Mouse (Mus musculus) layer of hippocampus, postnatal 25 days (tissue): Measurements from ENCODE around the gene Osbpl8. TPM values are rescaled to one million over a fixed set of nuclear protein-coding genes. Genes with fewer than 3 reads are reported as not detected.
"Not testable (repeated sequence)": the region's sequence is repeated elsewhere in the genome, so short reads cannot be mapped to it uniquely, and the experiment has no call there.

Experiments used
- DNase-seq, 2 experiments: peaks; one replicate each; pipeline ENCODE4 v3.0.0; 2022; ENCODE audit warnings: mixed read lengths in 2 of 2, low spot score in 1 of 2; ENCODE audit errors: extremely low spot score in 1 of 2
- total RNA-seq, 2 experiments: library from RNA; stranded (reverse); gene quantifications; 2 replicates each; pipeline ENCODE4 v1.2.3; 2021

Gene Osbpl8
- 10 to 100 TPM; 58.9 to 59.9 TPM for total RNA-seq

GRCm38 (mm10) chr10:111164304-111165218, at the start of gene Osbpl8:
Osbpl8 (plus strand) TSS chr10:111164752.
- DNase-seq: peak; percentile 98 to 99

GRCm38 (mm10) chr10:111117198-111117845, 47.2 kb upstream of the Osbpl8 start:
- no peak for DNase-seq

GRCm38 (mm10) chr10:111118292-111118691, 46.3 kb upstream of the Osbpl8 start:
- no peak for DNase-seq

GRCm38 (mm10) chr10:111118991-111119650, 45.4 kb upstream of the Osbpl8 start:
- DNase-seq: no peak

- DNase-seq: no peak
Observed at GRCm38 (mm10) chr10:111119756-111120155, 44.8 kb upstream of the Osbpl8 start.

- no peak for DNase-seq
Observed at GRCm38 (mm10) chr10:111122864-111123398, 41.6 kb upstream of the Osbpl8 start.

- DNase-seq: no peak
Observed at GRCm38 (mm10) chr10:111124175-111124574, 40.4 kb upstream of the Osbpl8 start.

- DNase-seq: no peak
Observed at GRCm38 (mm10) chr10:111124767-111125315, 39.7 kb upstream of the Osbpl8 start.

GRCm38 (mm10) chr10:111127388-111127787, 37.2 kb upstream of the Osbpl8 start:
- no peak for DNase-seq

- no peak for DNase-seq
Observed at GRCm38 (mm10) chr10:111128493-111128892, 36.1 kb upstream of the Osbpl8 start.

- DNase-seq: no peak
Observed at GRCm38 (mm10) chr10:111129867-111130620, 34.5 kb upstream of the Osbpl8 start.

GRCm38 (mm10) chr10:111130872-111131271, 33.7 kb upstream of the Osbpl8 start:
- no peak for DNase-seq

GRCm38 (mm10) chr10:111133271-111133670, 31.3 kb upstream of the Osbpl8 start:
- DNase-seq: no peak

GRCm38 (mm10) chr10:111133936-111134335, 30.6 kb upstream of the Osbpl8 start:
- no peak for DNase-seq

GRCm38 (mm10) chr10:111134412-111134957, 30.1 kb upstream of the Osbpl8 start:
- no peak for DNase-seq

GRCm38 (mm10) chr10:111136306-111136705, 28.2 kb upstream of the Osbpl8 start:
- DNase-seq: not testable (repeated sequence)

- DNase-seq: no peak
Observed at GRCm38 (mm10) chr10:111137905-111138304, 26.6 kb upstream of the Osbpl8 start.

- DNase-seq: no peak
Observed at GRCm38 (mm10) chr10:111139170-111139569, 25.4 kb upstream of the Osbpl8 start.

- no peak for DNase-seq
Observed at GRCm38 (mm10) chr10:111139881-111140280, 24.7 kb upstream of the Osbpl8 start.
